Comparison of ENCODE assay signal across 12 mouse cellular contexts in genomic region chr1:39839217-39839616, GRCm38 (mm10). TPM values are rescaled to one million over a fixed set of nuclear protein-coding genes. Genes with fewer than 3 reads are reported as not detected.
DNase-seq lines count a peak whose midpoint lies in the region; ATAC-seq lines count a peak whose summit lies in the region.
"Had no signal": no experiment of that assay in that cellular context is flagged by ENCODE, and none has a peak within 500 bp of the region (broad histone marks: within the 10 kb centered on the region; RNA-seq: fewer than 3 reads in every experiment).

No protein-coding gene starts in this region.

- H3K27me3 ChIP-seq in heart, embryonic 11.5 days (ENCODE audit: control insufficient read depth, insufficient read depth, low read length) = no peaks in the 10 kb centered on the region
- no peaks in the 10 kb centered on the region for H3K27me3 ChIP-seq in hindbrain, embryonic 13.5 days
- no peaks in the 10 kb centered on the region for H3K27me3 ChIP-seq in midbrain, embryonic 13.5 days
- H3K27me3 ChIP-seq: limb, embryonic 12.5 days had no signal

- intact Hi-C loops in heart, postnatal 10 days (cut with DNase I) = loop anchor here (2.0 kb wide), 1 partner anchor 66 kb away; no protein-coding TSS in a partner anchor

- 43% methylated on average over 10 of the region's 10 CpGs for WGBS in heart, embryonic 11.5 days (ENCODE audit: insufficient replicate concordance)
- WGBS in hindbrain, embryonic 13.5 days = 30% methylated on average over 10 of the region's 10 CpGs
- 35% methylated on average over 10 of the region's 10 CpGs for WGBS in midbrain, embryonic 13.5 days

- H3K27ac ChIP-seq in heart, embryonic 11.5 days (ENCODE audit: low read depth, low read length) = no peak overlapping the region
- H3K27ac ChIP-seq in hindbrain, embryonic 13.5 days = peak overlapping the region; percentile 79
- H3K27ac ChIP-seq in midbrain, embryonic 13.5 days = peak overlapping the region; percentile 86
- H3K27ac ChIP-seq: limb, embryonic 12.5 days had no signal

- ATAC-seq in heart, embryonic 11.5 days (replicated peaks; ENCODE audit: insufficient number of reproducible peaks, low FRiP score, low TSS enrichment) = no peak; the same call in 1 of the 2 replicates
- peak; percentile 71 for ATAC-seq in hindbrain, embryonic 13.5 days (ENCODE audit: low FRiP score)
- ATAC-seq in midbrain, embryonic 13.5 days = peak; percentile 86

- H3K9ac ChIP-seq in heart, embryonic 11.5 days (ENCODE audit: low read depth, low read length) = no peak overlapping the region
- H3K9ac ChIP-seq in hindbrain, embryonic 13.5 days = no peak overlapping the region
- H3K9ac ChIP-seq in midbrain, embryonic 13.5 days (replicated peaks) = no peak overlapping the region
- H3K9ac ChIP-seq: limb, embryonic 12.5 days had no signal

- H3K4me3 ChIP-seq in heart, embryonic 11.5 days (ENCODE audit: low read depth, low read length) = no peak overlapping the region
- H3K4me3 ChIP-seq in hindbrain, embryonic 13.5 days = no peak overlapping the region
- H3K4me3 ChIP-seq in midbrain, embryonic 13.5 days (replicated peaks) = no peak overlapping the region
- H3K4me3 ChIP-seq: limb, embryonic 12.5 days; myocyte had no signal

- H3K36me3 ChIP-seq in heart, embryonic 11.5 days (ENCODE audit: control insufficient read depth, insufficient read depth, low read length) = no peaks in the 10 kb centered on the region
- no peaks in the 10 kb centered on the region for H3K36me3 ChIP-seq in hindbrain, embryonic 13.5 days
- H3K36me3 ChIP-seq in midbrain, embryonic 13.5 days = no peaks in the 10 kb centered on the region
- H3K36me3 ChIP-seq: limb, embryonic 12.5 days had no signal

- peaks cover 14% of the 10 kb centered on the region for H3K4me1 ChIP-seq in heart, embryonic 11.5 days (ENCODE audit: control insufficient read depth, insufficient read depth, low read length)
- H3K4me1 ChIP-seq in hindbrain, embryonic 13.5 days (replicated peaks) = peaks cover 21% of the 10 kb centered on the region
- H3K4me1 ChIP-seq in midbrain, embryonic 13.5 days (replicated peaks) = peaks cover 28% of the 10 kb centered on the region
- H3K4me1 ChIP-seq: limb, embryonic 12.5 days had no signal

- no peak for DNase-seq in heart, postnatal 10 days
- DNase-seq in embryo, embryonic 9.5 days (ENCODE audit: extremely low spot score) = peak; percentile 14
- DNase-seq in layer of hippocampus, adult 18-20 months (ENCODE audit: low spot score in 2 of 2) = no peak
- no peak for DNase-seq in urinary bladder, postnatal 4 days (ENCODE audit: low spot score in 2 of 2)
- no peak for DNase-seq in thymus, postnatal 0 days (ENCODE audit: low spot score)
- DNase-seq: kidney, adult 8-10 months had no signal

- 0 out of 2 replicates have a peak, but pooled peaks cover 2% of the 10 kb centered on the region for H3K9me3 ChIP-seq in heart, embryonic 11.5 days (replicated peaks; ENCODE audit: control insufficient read depth, low read length)
- H3K9me3 ChIP-seq in hindbrain, embryonic 13.5 days = no peaks in the 10 kb centered on the region
- no peaks in the 10 kb centered on the region for H3K9me3 ChIP-seq in midbrain, embryonic 13.5 days
- H3K9me3 ChIP-seq: limb, embryonic 12.5 days had no signal

- H3K4me2 ChIP-seq in heart, embryonic 11.5 days = peak overlapping the region; percentile 35
- H3K4me2 ChIP-seq in hindbrain, embryonic 13.5 days = 0 out of 2 replicates have a peak overlapping the region, but pooled peaks have one; percentile 3
- H3K4me2 ChIP-seq in midbrain, embryonic 13.5 days (replicated peaks) = no peak overlapping the region; the same call in 1 of the 2 replicates
- H3K4me2 ChIP-seq: limb, embryonic 12.5 days had no signal

RNA-seq across cellular contexts. Expression of gene Gm3646, which starts 34.1 kb away (rescaled TPM):
- 1.1 and 1.3 TPM in 2 replicates for polyA plus RNA-seq in heart, embryonic 11.5 days (2014; fragmentation: Nextera tagmentation; extraction: Ambion mirVana)
- total RNA-seq in heart, postnatal 10 days (2021) = 1 to 10 TPM; 6.9 to 7.5 TPM
- not detected in 2 replicates for polyA plus RNA-seq in hindbrain, embryonic 13.5 days (2015; fragmentation: Nextera tagmentation; extraction: Ambion mirVana)
- polyA plus RNA-seq in midbrain, embryonic 13.5 days (2015; fragmentation: Nextera tagmentation; extraction: Ambion mirVana) = not detected in 2 replicates
- not detected for total RNA-seq in layer of hippocampus, adult 18-20 months (2021)
- not detected in 2 replicates for polyA plus RNA-seq in thymus, postnatal 0 days (2015; fragmentation: Nextera tagmentation; extraction: Ambion mirVana)
- polyA plus RNA-seq: limb, embryonic 12.5 days; spleen, adult 2 months had no signal
